Mouse (Mus musculus) heart, embryonic 14.5 days (tissue): ENCODE results near the gene Swap70. TPM values are rescaled to one million over a fixed set of nuclear protein-coding genes. Genes with fewer than 3 reads are reported as not detected.
A peak's percentile ranks its signal among the peaks of the same experiment; 100 is the strongest.

Source experiments
- ATAC-seq: fragments of 200-750 bp; cut with Nextera tagmentation; 2 replicates; pipeline ENCODE4 v1.8.0; 2017; ENCODE audit warnings: low read depth, moderate TSS enrichment; ENCODE audit not compliant: insufficient number of reproducible peaks, insufficient read depth, low FRiP score
- H3K27ac ChIP-seq, 2 experiments: fragments of 200-500 bp in 1 of 2; fragments of 300-500 bp in 1 of 2; sonication (generic) in 1 of 2; replicated peaks in 1 of 2; 2 replicates each; pipeline ENCODE4 v1.5.1; 2012 to 2014; ENCODE audit warnings: low read depth in 2 of 2, low read length in 2 of 2, control low read depth in 1 of 2, mild to moderate bottlenecking in 1 of 2, mixed read lengths in 1 of 2; ENCODE audit not compliant: control insufficient read depth in 1 of 2, insufficient read depth in 1 of 2
- H3K27me3 ChIP-seq: fragments of 300-500 bp; sonication (generic); 2 replicates; pipeline ENCODE4 v1.6.1; 2014; ENCODE audit warnings: mild to moderate bottlenecking, low read length, control low read depth; ENCODE audit not compliant: control insufficient read depth, insufficient read depth
- H3K36me3 ChIP-seq: fragments of 300-500 bp; sonication (generic); 2 replicates; pipeline ENCODE4 v1.6.1; 2014; ENCODE audit warnings: mild to moderate bottlenecking, control low read depth, low read length, mixed read lengths; ENCODE audit not compliant: control insufficient read depth, insufficient read depth
- H3K4me1 ChIP-seq, 2 experiments: fragments of 200-500 bp in 1 of 2; fragments of 300-500 bp in 1 of 2; sonication (generic) in 1 of 2; 2 replicates each; pipeline ENCODE4 v1.6.1; 2012 to 2014; ENCODE audit warnings: low read length in 2 of 2, control low read depth in 1 of 2, mixed read lengths in 1 of 2; ENCODE audit not compliant: control insufficient read depth in 2 of 2, insufficient read depth in 2 of 2
- H3K4me2 ChIP-seq: fragments of 300-500 bp; sonication (generic); 2 replicates; pipeline ENCODE4 v1.6.1; 2014; ENCODE audit warnings: mild to moderate bottlenecking, low read length
- H3K4me3 ChIP-seq, 2 experiments: fragments of 200-500 bp in 1 of 2; fragments of 300-500 bp in 1 of 2; sonication (generic) in 1 of 2; 2 replicates each; pipeline ENCODE4 v1.5.1; 2012 to 2014; ENCODE audit warnings: low read length in 2 of 2, mild to moderate bottlenecking in 2 of 2, control low read depth in 1 of 2, low read depth in 1 of 2, moderate library complexity in 1 of 2; ENCODE audit not compliant: control insufficient read depth in 1 of 2, insufficient read depth in 1 of 2
- H3K9ac ChIP-seq: fragments of 300-500 bp; sonication (generic); 2 replicates; pipeline ENCODE4 v1.6.1; 2014; ENCODE audit warnings: mild to moderate bottlenecking, low read length
- H3K9me3 ChIP-seq: fragments of 300-500 bp; sonication (generic); 2 replicates; pipeline ENCODE4 v1.6.1; 2016; ENCODE audit warnings: low read length, control low read depth; ENCODE audit not compliant: control insufficient read depth
- WGBS: fragments of 180-500 bp; shearing (Covaris S2); extraction: QIAGEN DNeasy Blood & Tissue Kit; methylation state at CpG from one replicate; pipeline ENCODE4 v1.1.7; 2014; 5-methylcytosine and 5-hydroxymethylcytosine counted together
- polyA plus RNA-seq: library from polyadenylated mRNA; unstranded; fragments of >200 nt; fragmentation: Nextera tagmentation; extraction: Ambion mirVana; gene quantifications from 2 replicates; pipeline ENCODE4 v1.2.1, GENCODE M21; 2014

Swap70 gene
- 17.8 and 19.0 TPM in 2 replicates for polyA plus RNA-seq

- H3K27me3 ChIP-seq: no peaks in the 10 kb centered on the region
- H3K9me3 ChIP-seq: no peaks in the 10 kb centered on the region
- H3K9ac ChIP-seq: peak within 1 kb of the TSS; percentile 90
- H3K4me2 ChIP-seq: peak within 1 kb of the TSS; percentile 82
- peaks cover 7% of the 10 kb centered on the region for H3K36me3 ChIP-seq
- WGBS: under 1% methylated on average over 61 of the region's 73 CpGs
- H3K27ac ChIP-seq: peak within 1 kb of the TSS; percentile 90 to 96
- H3K4me3 ChIP-seq: peak within 1 kb of the TSS; percentile 68 to 81
- peaks cover 0 to 5% of the 10 kb centered on the region in 2 experiments; a peak in 2 of 4 replicates for H3K4me1 ChIP-seq
- ATAC-seq: peak; percentile 99
Observed at GRCm38 (mm10) chr7:110221586-110222481, at the start of gene Swap70. Gene Swap70 (plus strand): TSS chr7:110221711.

- Histone ChIP-seq H3K9me3 (no peaks in the 10 kb centered on the region), H3K4me2 (no peak overlapping the region), H3K9ac (no peak overlapping the region), H3K36me3 (no peaks in the 10 kb centered on the region), H3K4me1 (no peaks in the 10 kb centered on the region), H3K27me3 (no peaks in the 10 kb centered on the region), H3K27ac (no peak overlapping the region), H3K4me3 (no peak overlapping the region)
- 91% methylated on average over 7 of the region's 7 CpGs for WGBS
- ATAC-seq: no peak
Observed at GRCm38 (mm10) chr7:110179208-110179607, 42.3 kb upstream of the Swap70 start.

DNA sequence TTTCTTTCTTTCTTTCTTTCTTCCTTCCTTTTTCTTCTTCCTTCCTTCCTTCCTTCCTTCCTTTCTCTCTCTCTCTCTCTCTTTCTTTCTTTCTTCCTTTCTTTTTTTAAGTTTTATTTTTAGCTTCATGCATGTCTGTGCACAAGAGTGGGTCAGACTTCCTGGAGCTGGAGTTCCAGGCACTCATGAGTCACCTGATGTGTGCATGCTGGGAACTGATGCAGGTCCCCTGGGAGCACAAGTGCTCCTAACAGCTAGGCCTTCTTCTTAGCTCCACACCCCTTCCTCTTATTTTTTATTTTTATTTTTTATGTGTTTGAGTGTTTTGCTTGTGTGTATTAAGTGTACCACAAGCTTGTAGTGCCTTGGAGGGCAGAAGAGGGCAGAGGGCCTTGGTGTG, 40.9 kb upstream of the Swap70 start:
- H3K9ac ChIP-seq: no peak overlapping the region
- no peaks in the 10 kb centered on the region for H3K4me1 ChIP-seq
- no peaks in the 10 kb centered on the region for H3K36me3 ChIP-seq
- ATAC-seq: no peak
- H3K9me3 ChIP-seq: no peaks in the 10 kb centered on the region
- no peak overlapping the region for H3K4me2 ChIP-seq
- H3K27ac ChIP-seq: no peak overlapping the region
- no peaks in the 10 kb centered on the region for H3K27me3 ChIP-seq
- no peak overlapping the region for H3K4me3 ChIP-seq

DNA sequence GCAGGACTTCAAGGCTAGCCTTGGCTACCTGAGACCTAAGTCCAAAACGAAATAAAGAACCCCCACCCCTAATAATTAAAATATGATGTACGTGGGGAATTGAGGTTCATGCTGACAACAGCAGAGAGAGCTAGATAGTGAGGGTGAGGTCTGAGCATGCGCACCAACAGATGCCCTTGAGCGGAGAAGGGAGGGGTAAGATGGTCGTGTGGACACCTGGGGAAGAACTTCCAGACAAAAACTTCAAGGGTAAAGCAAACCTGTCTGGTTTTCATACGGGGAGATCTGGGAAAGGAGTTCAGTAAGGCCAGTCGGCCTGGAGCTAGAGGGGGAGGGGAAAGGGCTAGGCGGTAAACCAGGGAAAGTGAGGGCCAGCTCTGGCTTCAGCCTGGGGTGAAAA, 40.1 kb upstream of the Swap70 start:
- no peak for ATAC-seq
- Histone ChIP-seq H3K27ac (no peak overlapping the region), H3K27me3 (no peaks in the 10 kb centered on the region), H3K4me1 (no peaks in the 10 kb centered on the region), H3K4me2 (no peak overlapping the region), H3K36me3 (no peaks in the 10 kb centered on the region), H3K9ac (no peak overlapping the region), H3K9me3 (no peaks in the 10 kb centered on the region), H3K4me3 (no peak overlapping the region)
- whole genome bisulfite sequencing: 63% methylated on average over 8 of the region's 8 CpGs

DNA sequence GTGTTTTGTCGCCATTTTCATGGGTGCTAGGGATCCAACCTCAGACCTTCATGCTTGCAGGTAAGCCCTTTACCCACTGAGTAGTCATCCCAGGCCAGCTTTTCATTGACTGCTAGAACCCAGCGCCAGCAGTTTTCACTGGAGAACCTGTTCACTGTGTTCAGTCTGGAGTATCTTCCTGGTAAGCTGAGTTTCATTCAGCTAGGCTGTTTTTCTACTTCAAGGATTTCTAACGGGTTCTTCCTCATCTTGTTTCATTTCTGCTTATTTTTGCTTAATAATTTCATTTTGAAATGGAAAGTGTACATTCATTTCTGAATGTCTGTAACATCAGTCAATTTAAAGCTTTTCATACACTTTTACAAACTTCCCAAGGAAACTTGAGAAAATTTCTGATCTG, 36.9 kb upstream of the Swap70 start:
- WGBS: 81% methylated on average over 3 of the region's 3 CpGs
- Histone ChIP-seq H3K4me2 (no peak overlapping the region), H3K27ac (no peak overlapping the region), H3K9me3 (no peaks in the 10 kb centered on the region), H3K27me3 (no peaks in the 10 kb centered on the region), H3K4me3 (no peak overlapping the region), H3K36me3 (no peaks in the 10 kb centered on the region), H3K4me1 (no peaks in the 10 kb centered on the region), H3K9ac (no peak overlapping the region)
- ATAC-seq: no peak

GRCm38 (mm10) chr7:110189951-110190350, 31.6 kb upstream of the Swap70 start:
- peak overlapping the region in 1 of 2 experiments; percentile 71; a peak in 3 of 4 replicates for H3K27ac ChIP-seq
- no peak overlapping the region for H3K9ac ChIP-seq
- no peak for ATAC-seq
- no peak overlapping the region for H3K4me3 ChIP-seq
- H3K4me1 ChIP-seq: no peaks in the 10 kb centered on the region
- no peaks in the 10 kb centered on the region for H3K27me3 ChIP-seq
- H3K4me2 ChIP-seq: no peak overlapping the region
- 55% methylated on average over 7 of the region's 7 CpGs for WGBS
- H3K9me3 ChIP-seq: no peaks in the 10 kb centered on the region
- no peaks in the 10 kb centered on the region for H3K36me3 ChIP-seq

DNA sequence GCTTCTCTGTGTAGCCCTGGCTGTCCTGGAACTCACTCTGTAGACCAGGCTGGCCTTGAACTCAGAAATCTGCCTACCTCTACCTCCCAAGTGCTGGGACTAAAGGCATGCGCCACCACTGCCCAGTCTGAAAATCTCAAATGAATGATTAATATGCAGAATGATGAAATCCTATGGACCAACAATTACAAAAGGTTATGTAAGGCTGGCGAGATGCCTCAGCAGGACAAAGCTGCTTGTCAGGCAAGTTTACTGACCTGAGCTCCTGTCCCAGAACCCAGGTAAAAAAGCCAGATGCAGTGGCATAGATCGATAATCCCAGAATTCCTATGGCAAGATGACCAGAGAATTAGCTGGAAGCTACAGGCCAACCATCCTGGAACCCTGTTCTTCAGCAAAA, 28.3 kb upstream of the Swap70 start:
- 85% methylated on average over 3 of the region's 3 CpGs for WGBS

More for the DNA sequence above, 28.3 kb upstream of the Swap70 start:
- H3K27me3 ChIP-seq: no peaks in the 10 kb centered on the region
- no peak overlapping the region for H3K9ac ChIP-seq
- H3K27ac ChIP-seq: no peak overlapping the region
- no peak overlapping the region for H3K4me2 ChIP-seq
- no peaks in the 10 kb centered on the region for H3K4me1 ChIP-seq
- ATAC-seq: no peak
- no peaks in the 10 kb centered on the region for H3K9me3 ChIP-seq
- H3K4me3 ChIP-seq: no peak overlapping the region
- no peaks in the 10 kb centered on the region for H3K36me3 ChIP-seq
